Comparison of ENCODE assay signal across 8 mouse cellular contexts in genomic region chr17:22314219-22314618, GRCm38 (mm10). TPM values are rescaled to one million over a fixed set of nuclear protein-coding genes. Genes with fewer than 3 reads are reported as not detected.
DNase-seq lines count a peak whose midpoint lies in the region; ATAC-seq and TF ChIP-seq lines count a peak whose summit lies in the region.
"Not testable (repeated sequence)": the region's sequence is repeated elsewhere in the genome, so short reads cannot be mapped to it uniquely, and the experiment has no call there.

No protein-coding gene starts in this region.

- peak overlapping the region; percentile 33 for H3K4me2 ChIP-seq in embryonic facial prominence, embryonic 11.5 days (ENCODE audit: low read depth, low read length)
- peak overlapping the region; percentile 61 for H3K4me2 ChIP-seq in hindbrain, embryonic 14.5 days (replicated peaks)
- peak overlapping the region; percentile 56 for H3K4me2 ChIP-seq in lung, embryonic 14.5 days
- H3K4me2 ChIP-seq in myocyte (ENCODE audit: low read depth): peak overlapping the region; percentile 71
- peak overlapping the region; percentile 52 for H3K4me2 ChIP-seq in stomach, postnatal 0 days (replicated peaks; ENCODE audit: low read depth)

- not testable (repeated sequence) for TF ChIP-seq EP300 in stomach, postnatal 0 days (optimal IDR thresholded peaks at IDR 0.05)

- H3K4me3 ChIP-seq in embryonic facial prominence, embryonic 11.5 days (ENCODE audit: low read depth, low read length): peak overlapping the region; percentile 51
- peak overlapping the region; percentile 87 for H3K4me3 ChIP-seq in gastrocnemius, adult 2 months
- H3K4me3 ChIP-seq in hindbrain, embryonic 14.5 days (replicated peaks; ENCODE audit: low read length): peak overlapping the region; percentile 58
- H3K4me3 ChIP-seq in left cerebral cortex, adult 2 months: peak overlapping the region; percentile 77
- peak overlapping the region; percentile 57 for H3K4me3 ChIP-seq in lung, embryonic 14.5 days (ENCODE audit: low read depth, low read length)
- H3K4me3 ChIP-seq in myocyte: peak overlapping the region; percentile 47
- peak overlapping the region; percentile 56 for H3K4me3 ChIP-seq in stomach, postnatal 0 days (ENCODE audit: low read depth, low read length)

- WGBS in embryonic facial prominence, embryonic 11.5 days: 0% methylated on average over 3 of the region's 3 CpGs
- WGBS in hindbrain, embryonic 14.5 days: 0% methylated on average over 3 of the region's 3 CpGs
- WGBS in lung, embryonic 14.5 days: 0% methylated on average over 3 of the region's 3 CpGs
- WGBS in stomach, postnatal 0 days: 2% methylated on average over 3 of the region's 3 CpGs

- peak overlapping the region; percentile 58 for H3K9ac ChIP-seq in embryonic facial prominence, embryonic 11.5 days (replicated peaks; ENCODE audit: low read length)
- H3K9ac ChIP-seq in hindbrain, embryonic 14.5 days: peak overlapping the region; percentile 74
- peak overlapping the region; percentile 59 for H3K9ac ChIP-seq in lung, embryonic 14.5 days
- peak overlapping the region; percentile 68 for H3K9ac ChIP-seq in stomach, postnatal 0 days (ENCODE audit: low read length)

- TF ChIP-seq POLR2A in myocyte (IDR thresholded peaks at IDR 0.05; ENCODE audit: insufficient read length, low read depth): not testable (repeated sequence)

- H3K27me3 ChIP-seq in embryonic facial prominence, embryonic 11.5 days (ENCODE audit: control insufficient read depth, insufficient read depth, low read length); hindbrain, embryonic 14.5 days (ENCODE audit: control insufficient read depth, insufficient read depth, low read length); lung, embryonic 14.5 days (ENCODE audit: insufficient read depth, low read length); myocyte (ENCODE audit: control insufficient read depth, insufficient read depth, insufficient read length); stomach, postnatal 0 days (ENCODE audit: control insufficient read depth, insufficient read depth, low read length): not testable (repeated sequence)

- intact Hi-C loops in gastrocnemius, adult 2 months (cut with DNase I): not testable (repeated sequence)
- intact Hi-C loops in left cerebral cortex, adult 2 months (cut with DNase I): loop anchor here (10.0 kb wide), 1 partner anchor 89 kb away; the partner anchor contains the start of gene Zfp994

- peak; percentile 2 for DNase-seq in adrenal gland, postnatal 10 days
- DNase-seq in embryonic facial prominence, embryonic 11.5 days (ENCODE audit: low spot score); gastrocnemius, adult 2 months; left cerebral cortex, adult 2 months (ENCODE audit: extremely low spot score in 1 of 2, low spot score in 2 of 2); lung, embryonic 14.5 days; stomach, postnatal 0 days (ENCODE audit: low spot score): not testable (repeated sequence)
- peak; percentile 5 for DNase-seq in hindbrain, embryonic 14.5 days (ENCODE audit: low spot score)

- H3K36me3 ChIP-seq in embryonic facial prominence, embryonic 11.5 days (replicated peaks; ENCODE audit: control insufficient read depth, insufficient read depth, low read depth, low read length); hindbrain, embryonic 14.5 days (replicated peaks; ENCODE audit: control insufficient read depth, insufficient read depth); lung, embryonic 14.5 days (ENCODE audit: insufficient read depth); myocyte (ENCODE audit: control insufficient read depth, insufficient read depth); stomach, postnatal 0 days (ENCODE audit: control insufficient read depth, insufficient read depth, low read length): not testable (repeated sequence)

- not testable (repeated sequence) for H3K4me1 ChIP-seq in embryonic facial prominence, embryonic 11.5 days (ENCODE audit: control insufficient read depth, insufficient read depth, low read length); hindbrain, embryonic 14.5 days (replicated peaks; ENCODE audit: control insufficient read depth, insufficient read depth, low read length); lung, embryonic 14.5 days (ENCODE audit: insufficient read depth); stomach, postnatal 0 days (replicated peaks; ENCODE audit: control insufficient read depth, insufficient read depth)

- H3K9me3 ChIP-seq in embryonic facial prominence, embryonic 11.5 days (replicated peaks; ENCODE audit: control insufficient read depth, low read length); hindbrain, embryonic 14.5 days (ENCODE audit: control insufficient read depth, low read length); lung, embryonic 14.5 days (ENCODE audit: low read depth, low read length); stomach, postnatal 0 days (ENCODE audit: control insufficient read depth, low read length): not testable (repeated sequence)

- peak; percentile 90 for ATAC-seq in embryonic facial prominence, embryonic 11.5 days (replicated peaks; ENCODE audit: insufficient number of reproducible peaks, low FRiP score, low TSS enrichment, low read depth)
- peak; percentile 67 for ATAC-seq in hindbrain, embryonic 14.5 days (ENCODE audit: low FRiP score)
- peak; percentile 86 for ATAC-seq in lung, embryonic 14.5 days (ENCODE audit: insufficient read depth)
- ATAC-seq in stomach, postnatal 0 days (ENCODE audit: low FRiP score, low TSS enrichment): peak; percentile 73

- not testable (repeated sequence) for H3K79me2 ChIP-seq in myocyte (ENCODE audit: control insufficient read depth, insufficient read depth)

- TF ChIP-seq CTCF in gastrocnemius, adult 2 months (IDR thresholded peaks at IDR 0.05); left cerebral cortex, adult 2 months (IDR thresholded peaks at IDR 0.05); lung, embryonic 14.5 days (IDR thresholded peaks at IDR 0.05; ENCODE audit: low read depth); stomach, postnatal 0 days (IDR thresholded peaks at IDR 0.05; ENCODE audit: low read depth): not testable (repeated sequence)

- H3K27ac ChIP-seq in embryonic facial prominence, embryonic 11.5 days (replicated peaks; ENCODE audit: low read depth, low read length): not testable (repeated sequence)
- H3K27ac ChIP-seq in gastrocnemius, adult 2 months: peak overlapping the region; percentile 87
- peak overlapping the region; percentile 70 for H3K27ac ChIP-seq in hindbrain, embryonic 14.5 days
- peak overlapping the region; percentile 82 for H3K27ac ChIP-seq in left cerebral cortex, adult 2 months
- H3K27ac ChIP-seq in lung, embryonic 14.5 days (ENCODE audit: low read depth): 0 out of 2 replicates have a peak overlapping the region, but pooled peaks have one; percentile 70
- peak overlapping the region; percentile 85 for H3K27ac ChIP-seq in stomach, postnatal 0 days (replicated peaks)

- not testable (repeated sequence) for H3ac ChIP-seq in myocyte (ENCODE audit: control insufficient read depth, insufficient read length)

RNA-seq across cellular contexts. Expression of gene CT030661.1, which starts 0.4 kb away (rescaled TPM):
- total RNA-seq in adrenal gland, postnatal 10 days (2021): 10 to 100 TPM in 1 of 2 experiments, 1 to 10 TPM in 1; 9.6 to 11.7 TPM
- polyA plus RNA-seq in embryonic facial prominence, embryonic 11.5 days (2014; fragmentation: Nextera tagmentation; extraction: Ambion mirVana): 13.9 and 16.5 TPM in 2 replicates
- 1 to 10 TPM; 8.3 to 9.5 TPM for total RNA-seq in gastrocnemius, adult 2 months (2021)
- 13.8 and 14.4 TPM in 2 replicates for polyA plus RNA-seq in hindbrain, embryonic 14.5 days (2014; fragmentation: Nextera tagmentation; extraction: Ambion mirVana)
- 10 to 100 TPM in 1 of 2 experiments, 1 to 10 TPM in 1; 10.0 to 12.1 TPM for total RNA-seq in left cerebral cortex, adult 2 months (2021)
- polyA plus RNA-seq in lung, embryonic 14.5 days (2014; fragmentation: Nextera tagmentation; extraction: Ambion mirVana): 12.6 and 14.3 TPM in 2 replicates
- polyA plus RNA-seq in myocyte (2012; fragmentation: generic; extraction: Trizol): 2.9 TPM
- 6.9 and 7.3 TPM in 2 replicates for polyA plus RNA-seq in stomach, postnatal 0 days (2015; fragmentation: Nextera tagmentation; extraction: Ambion mirVana)

RNA-seq across cellular contexts. Expression of gene Zfp944, which starts 47.0 kb away (rescaled TPM):
- 1 to 10 TPM; 6.1 to 8.1 TPM for total RNA-seq in adrenal gland, postnatal 10 days (2021)
- polyA plus RNA-seq in embryonic facial prominence, embryonic 11.5 days (2014; fragmentation: Nextera tagmentation; extraction: Ambion mirVana): 19.4 and 21.1 TPM in 2 replicates
- 1 to 10 TPM; 4.3 to 5.6 TPM for total RNA-seq in gastrocnemius, adult 2 months (2021)
- polyA plus RNA-seq in hindbrain, embryonic 14.5 days (2014; fragmentation: Nextera tagmentation; extraction: Ambion mirVana): 14.5 and 15.1 TPM in 2 replicates
- 1 to 10 TPM; 9.0 to 9.1 TPM for total RNA-seq in left cerebral cortex, adult 2 months (2021)
- 12.7 and 12.9 TPM in 2 replicates for polyA plus RNA-seq in lung, embryonic 14.5 days (2014; fragmentation: Nextera tagmentation; extraction: Ambion mirVana)
- 1.7 TPM for polyA plus RNA-seq in myocyte (2012; fragmentation: generic; extraction: Trizol)
- polyA plus RNA-seq in stomach, postnatal 0 days (2015; fragmentation: Nextera tagmentation; extraction: Ambion mirVana): 6.8 and 7.5 TPM in 2 replicates

RNA-seq across cellular contexts. Expression of gene Zfp758, which starts 47.0 kb away (rescaled TPM):
- total RNA-seq in adrenal gland, postnatal 10 days (2021): 1 to 10 TPM; 8.1 to 9.7 TPM
- 10.4 and 12.0 TPM in 2 replicates for polyA plus RNA-seq in embryonic facial prominence, embryonic 11.5 days (2014; fragmentation: Nextera tagmentation; extraction: Ambion mirVana)
- 1 to 10 TPM; 8.4 to 8.6 TPM for total RNA-seq in gastrocnemius, adult 2 months (2021)
- polyA plus RNA-seq in hindbrain, embryonic 14.5 days (2014; fragmentation: Nextera tagmentation; extraction: Ambion mirVana): 8.8 and 9.1 TPM in 2 replicates
- total RNA-seq in left cerebral cortex, adult 2 months (2021): 10 to 100 TPM; 10.3 to 10.7 TPM
- 8.0 and 9.5 TPM in 2 replicates for polyA plus RNA-seq in lung, embryonic 14.5 days (2014; fragmentation: Nextera tagmentation; extraction: Ambion mirVana)
- polyA plus RNA-seq in myocyte (2012; fragmentation: generic; extraction: Trizol): 1.4 TPM
- 5.6 and 6.1 TPM in 2 replicates for polyA plus RNA-seq in stomach, postnatal 0 days (2015; fragmentation: Nextera tagmentation; extraction: Ambion mirVana)
